Mouse (Mus musculus) hindbrain, embryonic 10.5 days (tissue): Measurements from ENCODE around the gene Prmt3. TPM values are rescaled to one million over a fixed set of nuclear protein-coding genes. Genes with fewer than 3 reads are reported as not detected.
A peak's percentile ranks its signal among the peaks of the same experiment; 100 is the strongest.

Source experiments
- DNase-seq: peaks from one replicate; pipeline ENCODE4 v3.0.0-alpha.2; 2017; ENCODE audit warnings: low spot score
- H3K27ac ChIP-seq: fragments of 300-500 bp; sonication (generic); 2 replicates; pipeline ENCODE4 v1.5.1; 2016; ENCODE audit warnings: mild to moderate bottlenecking, moderate library complexity
- H3K27me3 ChIP-seq: fragments of 300-500 bp; sonication (generic); 2 replicates; pipeline ENCODE4 v1.6.1; 2016; ENCODE audit warnings: mild to moderate bottlenecking; ENCODE audit not compliant: poor library complexity, insufficient read depth, severe bottlenecking
- H3K36me3 ChIP-seq: fragments of 300-500 bp; sonication (generic); 2 replicates; pipeline ENCODE4 v1.6.1; 2016; ENCODE audit warnings: mild to moderate bottlenecking, moderate library complexity
- H3K4me1 ChIP-seq: fragments of 300-500 bp; sonication (generic); replicated peaks from 2 replicates; pipeline ENCODE4 v1.6.1; 2016; ENCODE audit warnings: mild to moderate bottlenecking
- H3K4me3 ChIP-seq: fragments of 300-500 bp; sonication (generic); 2 replicates; pipeline ENCODE4 v1.5.1; 2016; ENCODE audit warnings: mild to moderate bottlenecking, moderate library complexity
- H3K9me3 ChIP-seq: fragments of 300-500 bp; sonication (generic); 2 replicates; pipeline ENCODE4 v1.6.1; 2016; ENCODE audit warnings: mild to moderate bottlenecking, moderate library complexity
- WGBS: fragments of 180-500 bp; shearing (Covaris S2); methylation state at CpG from one replicate; pipeline ENCODE4 v1.1.7; 2016; 5-methylcytosine and 5-hydroxymethylcytosine counted together
- polyA plus RNA-seq: library from polyadenylated mRNA; unstranded; fragments of >200 nt; fragmentation: Nextera tagmentation; extraction: Ambion mirVana; gene quantifications from 2 replicates; pipeline ENCODE4 v1.2.1, GENCODE M21; 2016

Gene Prmt3
- polyA plus RNA-seq, 1 experiment from 2014 or later = 49.7 TPM

DNA sequence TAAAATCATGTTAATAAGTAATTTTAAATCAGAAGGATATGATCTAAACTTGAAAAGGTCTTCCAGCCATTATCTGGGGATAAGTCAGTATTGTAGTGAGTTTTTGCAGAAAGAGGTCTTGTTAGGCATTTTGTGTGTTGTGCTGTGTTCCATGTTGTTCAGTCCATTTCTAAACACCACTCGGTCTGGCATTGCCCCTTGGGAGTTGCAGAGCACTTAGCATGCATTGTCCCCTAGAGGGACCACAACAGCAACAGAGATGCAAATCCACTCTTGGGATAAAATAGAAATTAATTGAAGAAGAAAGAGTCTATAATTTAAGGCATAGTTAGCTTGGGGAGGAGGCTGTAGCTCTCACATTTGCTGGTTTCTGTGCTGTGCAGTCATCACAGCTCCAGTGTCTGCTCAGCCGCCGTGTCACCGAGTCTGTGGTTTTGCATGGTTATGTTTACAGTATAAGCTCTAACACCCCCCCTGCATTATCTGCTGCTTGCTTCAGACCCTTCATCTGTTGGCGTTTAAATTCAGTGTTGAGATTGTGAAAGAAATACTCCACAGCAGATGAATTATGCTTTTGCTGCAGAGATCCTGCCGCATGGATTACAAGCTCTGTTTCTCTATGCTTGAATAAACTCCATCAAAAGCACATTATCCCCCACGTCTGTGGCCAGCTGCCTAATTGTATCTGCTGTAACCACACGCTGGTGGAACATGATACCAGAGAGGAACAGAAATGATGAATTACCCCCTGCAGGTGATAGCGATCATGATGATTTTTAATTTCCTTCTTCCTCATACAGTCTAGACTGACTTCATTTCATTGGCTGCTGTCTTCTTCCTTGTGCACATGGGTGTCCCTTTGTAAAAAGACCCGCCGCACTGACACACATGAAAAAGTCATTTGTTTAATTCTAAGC lies 64.5 kb downstream of the Prmt3 start:
- Histone ChIP-seq H3K9me3 (no peaks in the 10 kb centered on the region), H3K4me3 (no peak overlapping the region), H3K27me3 (no peaks in the 10 kb centered on the region), H3K4me1 (peaks cover 12% of the 10 kb centered on the region), H3K27ac (peak overlapping the region; percentile 70), H3K36me3 (peaks cover 13% of the 10 kb centered on the region; the same call in 1 of the 2 replicates)
- WGBS = 58% methylated on average over 11 of the region's 11 CpGs
- DNase-seq = peak; percentile 16

DNA sequence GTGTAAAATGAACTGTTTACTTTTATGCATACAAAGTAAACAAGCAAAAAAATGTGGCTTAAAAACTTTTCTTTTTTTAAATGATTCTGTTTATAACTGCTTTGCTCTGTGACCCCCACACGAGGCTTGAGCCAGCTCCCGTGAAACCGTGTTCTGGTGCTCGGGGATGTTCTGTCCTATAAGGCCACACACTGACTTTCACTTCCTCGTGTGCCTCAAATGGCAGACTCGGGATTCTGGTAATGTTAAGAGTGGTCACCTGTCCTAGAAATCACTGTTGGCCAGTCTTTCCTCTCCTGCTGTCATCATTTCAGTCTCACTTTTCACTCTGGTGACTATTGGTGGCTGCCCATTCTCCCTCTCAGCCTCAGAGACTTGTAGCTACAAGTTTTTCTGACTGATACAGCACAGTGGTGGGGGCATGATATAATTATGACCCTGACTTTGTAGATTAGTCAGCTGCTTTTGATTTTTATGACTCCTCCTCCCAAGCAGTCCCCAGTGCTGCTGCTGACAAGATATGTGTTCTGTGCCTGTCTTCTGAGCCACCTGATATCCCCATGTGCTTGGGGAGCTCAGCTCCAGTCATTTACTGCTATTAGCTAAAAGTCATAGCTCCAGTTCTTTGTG lies 65.3 kb downstream of the Prmt3 start:
- H3K27ac ChIP-seq = no peak overlapping the region
- H3K4me3 ChIP-seq = no peak overlapping the region
- peaks cover 7% of the 10 kb centered on the region; the same call in 1 of the 2 replicates for H3K36me3 ChIP-seq
- peaks cover 12% of the 10 kb centered on the region for H3K4me1 ChIP-seq
- H3K27me3 ChIP-seq = no peaks in the 10 kb centered on the region
- WGBS = 87% methylated on average over 6 of the region's 6 CpGs
- no peak for DNase-seq
- no peaks in the 10 kb centered on the region for H3K9me3 ChIP-seq

DNA sequence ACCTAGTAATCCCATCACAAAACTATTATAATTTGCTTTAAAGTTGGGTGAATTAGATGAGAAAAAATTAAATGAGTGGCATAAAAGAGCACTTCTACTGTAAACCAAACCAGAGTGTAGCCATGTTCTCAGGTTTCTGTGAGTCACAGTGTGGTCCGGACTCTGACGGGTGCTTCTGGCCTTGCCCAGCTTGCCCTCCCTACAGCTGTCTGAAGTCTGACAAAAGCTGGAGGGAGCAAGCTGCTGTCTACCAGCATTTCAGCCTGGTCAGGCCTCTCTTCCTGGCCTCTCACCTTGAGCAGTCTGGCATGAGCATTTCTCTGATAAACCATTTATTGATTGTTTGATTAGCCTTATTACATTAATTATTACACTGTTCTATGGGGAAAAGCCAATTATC lies 69.8 kb downstream of the Prmt3 start:
- H3K4me3 ChIP-seq = no peak overlapping the region
- no peak overlapping the region for H3K27ac ChIP-seq
- WGBS = 79% methylated on average over 2 of the region's 2 CpGs
- H3K4me1 ChIP-seq = peaks cover 4% of the 10 kb centered on the region
- no peak for DNase-seq
- H3K27me3 ChIP-seq = no peaks in the 10 kb centered on the region
- H3K36me3 ChIP-seq = peaks cover 20% of the 10 kb centered on the region
- H3K9me3 ChIP-seq = no peaks in the 10 kb centered on the region

DNA sequence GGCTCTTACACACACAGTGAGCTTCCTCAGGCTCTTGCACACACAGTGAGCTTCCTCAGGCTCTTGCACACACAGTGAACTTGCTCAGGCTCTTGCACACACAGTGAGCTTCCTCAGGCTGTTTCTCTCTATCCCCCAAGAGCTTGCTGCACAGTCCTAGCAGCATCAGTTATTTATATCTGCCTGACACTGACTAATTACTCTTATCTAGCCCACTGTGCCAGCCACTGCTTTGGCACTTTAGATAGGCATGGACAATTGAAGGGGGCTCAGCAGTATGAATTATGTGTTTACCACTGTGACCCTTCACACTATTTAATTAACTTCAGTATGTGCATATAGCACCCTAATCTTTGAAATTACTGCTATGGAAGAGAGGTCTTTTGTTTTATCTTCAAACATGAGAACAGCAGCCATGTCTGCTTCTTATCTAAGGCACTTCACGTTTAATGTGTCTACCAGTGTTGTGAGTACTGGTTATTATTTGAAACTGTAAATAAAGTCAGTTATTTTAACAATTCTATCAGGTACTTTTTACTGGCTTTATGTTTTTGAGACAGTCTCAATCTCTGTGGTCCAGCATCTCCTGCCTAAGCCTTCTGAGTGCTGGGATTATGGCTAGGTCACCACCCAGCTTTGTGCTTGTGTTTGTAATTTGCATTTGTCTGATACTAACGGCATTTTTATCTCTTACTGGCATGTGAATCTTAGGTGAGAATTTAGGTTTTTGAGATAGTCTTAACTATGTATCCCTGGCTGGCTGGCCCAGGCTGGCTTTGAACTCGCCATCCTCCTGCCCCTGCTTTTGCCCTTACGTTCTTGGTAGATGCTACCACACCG lies 75.4 kb downstream of the Prmt3 start:
- no peak for DNase-seq
- H3K9me3 ChIP-seq = no peaks in the 10 kb centered on the region
- no peaks in the 10 kb centered on the region for H3K27me3 ChIP-seq
- H3K36me3 ChIP-seq = peaks cover 42% of the 10 kb centered on the region
- no peaks in the 10 kb centered on the region for H3K4me1 ChIP-seq
- WGBS = 92% methylated on average over 5 of the region's 5 CpGs
- no peak overlapping the region for H3K27ac ChIP-seq
- no peak overlapping the region for H3K4me3 ChIP-seq

DNA sequence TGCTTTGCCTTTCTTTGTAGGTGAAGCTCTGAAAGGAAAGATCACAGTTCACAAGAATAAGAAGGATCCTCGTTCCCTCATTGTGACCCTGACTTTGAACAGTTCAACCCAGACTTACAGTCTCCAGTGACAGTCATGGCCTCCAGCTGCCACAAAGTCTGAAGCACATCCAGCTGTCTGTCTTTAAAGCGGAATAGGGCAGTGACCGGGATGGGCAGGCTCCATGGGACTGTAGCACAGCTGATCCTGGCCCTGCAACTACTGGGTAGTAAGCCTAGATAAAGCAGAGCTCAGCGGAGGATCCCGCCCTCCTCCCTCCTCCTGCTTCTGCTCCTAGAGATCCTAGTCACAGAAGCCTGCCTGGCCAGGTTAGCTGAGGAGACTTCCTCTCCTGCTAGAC lies 79.2 kb downstream of the Prmt3 start:
- H3K27ac ChIP-seq = no peak overlapping the region
- no peak overlapping the region for H3K4me3 ChIP-seq
- 85% methylated on average over 5 of the region's 5 CpGs for WGBS
- H3K27me3 ChIP-seq = no peaks in the 10 kb centered on the region
- H3K36me3 ChIP-seq = peaks cover 33% of the 10 kb centered on the region
- H3K9me3 ChIP-seq = no peaks in the 10 kb centered on the region
- H3K4me1 ChIP-seq = no peaks in the 10 kb centered on the region
- DNase-seq = no peak

DNA sequence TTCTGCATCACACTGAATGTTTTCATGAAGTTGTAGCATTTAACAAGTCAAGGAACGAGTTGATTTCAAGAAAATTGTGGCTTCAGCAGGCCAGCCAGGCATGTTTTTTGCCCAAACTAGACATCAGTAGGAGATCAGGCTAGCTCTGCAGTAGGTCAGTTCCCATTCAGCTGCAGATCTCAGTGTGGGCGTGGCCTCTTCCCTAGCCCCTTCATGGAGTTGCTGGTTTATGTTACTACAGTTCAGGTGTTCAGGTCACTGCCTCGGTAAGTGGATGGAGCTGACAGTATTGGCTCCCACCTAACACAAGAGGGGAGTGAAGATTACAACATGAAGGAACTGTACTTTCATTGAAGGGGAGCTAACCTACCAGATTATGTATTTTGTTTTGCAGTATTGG lies 80.1 kb downstream of the Prmt3 start:
- WGBS = 79% methylated on average over 3 of the region's 3 CpGs
- Histone ChIP-seq H3K9me3 (no peaks in the 10 kb centered on the region), H3K27ac (no peak overlapping the region), H3K4me1 (no peaks in the 10 kb centered on the region), H3K27me3 (no peaks in the 10 kb centered on the region), H3K36me3 (peaks cover 31% of the 10 kb centered on the region), H3K4me3 (no peak overlapping the region)
- no peak for DNase-seq

DNA sequence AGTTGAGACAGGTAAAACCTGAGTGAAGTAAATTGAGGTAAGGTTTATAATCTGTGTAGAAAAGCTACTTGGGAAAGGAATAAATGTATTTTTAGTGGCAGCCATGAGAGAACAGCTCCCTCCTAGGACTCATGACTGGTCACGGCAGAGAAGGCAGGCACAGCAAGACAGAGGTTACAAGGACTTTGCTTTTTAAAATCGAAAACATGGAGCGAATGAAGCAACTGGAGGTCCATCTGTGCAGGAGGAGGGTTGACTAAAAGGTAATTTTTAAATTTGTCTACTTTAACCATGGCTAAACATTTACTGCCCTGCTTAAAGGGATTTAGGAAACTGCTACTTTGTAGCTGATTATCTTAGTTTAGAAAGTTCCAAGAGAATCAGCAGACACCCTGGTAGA lies 81.7 kb downstream of the Prmt3 start:
- Histone ChIP-seq H3K27me3 (no peaks in the 10 kb centered on the region), H3K4me3 (no peak overlapping the region), H3K9me3 (no peaks in the 10 kb centered on the region), H3K27ac (no peak overlapping the region), H3K36me3 (peaks cover 30% of the 10 kb centered on the region), H3K4me1 (0 out of 2 replicates have a peak, but pooled peaks cover 2% of the 10 kb centered on the region)
- no peak for DNase-seq
- whole genome bisulfite sequencing = 93% methylated on average over 3 of the region's 3 CpGs

DNA sequence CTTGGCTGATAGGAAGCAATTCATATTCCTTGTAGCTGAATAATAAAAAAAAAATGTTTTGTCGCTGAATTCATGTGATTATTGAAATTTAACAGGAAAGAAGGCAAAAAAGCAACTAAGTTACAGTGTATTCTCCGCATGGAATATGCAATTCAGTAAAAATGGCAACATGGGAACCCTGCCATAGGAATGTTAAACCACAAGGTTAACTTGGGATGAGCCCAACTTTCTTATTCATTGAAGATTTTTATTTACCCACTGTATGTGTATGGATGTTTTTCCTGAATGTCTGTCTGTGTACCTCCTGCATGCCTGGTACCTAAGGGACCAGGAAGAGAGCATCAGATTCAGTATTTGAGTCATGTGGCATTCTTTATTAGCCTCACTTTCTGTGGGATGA lies 83.0 kb downstream of the Prmt3 start:
- peaks cover 30% of the 10 kb centered on the region for H3K36me3 ChIP-seq
- no peaks in the 10 kb centered on the region for H3K27me3 ChIP-seq
- 0 out of 2 replicates have a peak, but pooled peaks cover 2% of the 10 kb centered on the region for H3K4me1 ChIP-seq
- H3K4me3 ChIP-seq = no peak overlapping the region
- no peaks in the 10 kb centered on the region for H3K9me3 ChIP-seq
- no peak overlapping the region for H3K27ac ChIP-seq
- DNase-seq = no peak
- 93% methylated on average over 2 of the region's 2 CpGs for WGBS

DNA sequence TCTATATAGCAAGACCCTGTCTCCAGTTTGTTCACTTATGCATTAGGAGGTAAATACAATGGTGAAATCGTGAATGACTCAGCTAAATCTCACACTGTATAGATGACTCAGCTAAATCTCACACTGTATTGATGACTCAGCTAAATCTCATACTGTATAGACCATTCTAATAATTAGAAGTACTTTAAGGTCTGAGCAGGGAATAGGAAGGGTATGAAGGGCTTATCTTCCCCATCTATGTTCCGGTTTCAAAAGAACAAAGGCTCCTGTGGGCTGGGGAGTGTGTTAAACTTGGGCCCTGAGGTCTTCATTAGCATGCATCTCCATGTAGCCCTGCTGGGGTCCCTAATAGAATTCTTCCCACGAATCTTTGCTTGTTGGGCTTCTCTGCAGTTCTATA lies 85.6 kb downstream of the Prmt3 start:
- DNase-seq = no peak
- Histone ChIP-seq H3K4me1 (0 out of 2 replicates have a peak, but pooled peaks cover 2% of the 10 kb centered on the region), H3K27ac (no peak overlapping the region), H3K4me3 (no peak overlapping the region), H3K9me3 (no peaks in the 10 kb centered on the region), H3K36me3 (peaks cover 11% of the 10 kb centered on the region; the same call in 1 of the 2 replicates), H3K27me3 (no peaks in the 10 kb centered on the region)
- WGBS = 65% methylated on average over 3 of the region's 3 CpGs

DNA sequence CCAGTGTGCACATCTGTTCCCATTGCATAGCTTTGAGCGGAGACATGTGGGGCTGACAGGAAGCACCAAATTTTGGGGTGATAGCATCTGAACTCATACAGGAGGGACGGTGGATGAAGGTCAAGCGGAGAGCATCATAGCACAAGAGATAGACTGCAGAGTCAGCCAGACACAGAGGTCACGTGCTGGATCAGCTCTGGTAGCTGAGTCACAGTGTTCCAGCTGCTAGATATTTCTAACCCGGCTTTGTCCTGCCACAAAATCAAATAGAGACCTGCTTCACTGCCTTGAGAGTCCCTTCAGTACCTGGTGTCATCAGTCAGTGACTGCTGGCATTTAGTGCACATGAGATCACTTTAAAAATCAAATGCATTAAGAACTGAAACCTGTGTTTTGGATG lies 91.5 kb downstream of the Prmt3 start:
- WGBS = 82% methylated on average over 5 of the region's 5 CpGs
- no peak for DNase-seq
- Histone ChIP-seq H3K9me3 (no peaks in the 10 kb centered on the region), H3K27ac (no peak overlapping the region), H3K4me1 (no peaks in the 10 kb centered on the region), H3K4me3 (no peak overlapping the region), H3K36me3 (no peaks in the 10 kb centered on the region), H3K27me3 (no peaks in the 10 kb centered on the region)

DNA sequence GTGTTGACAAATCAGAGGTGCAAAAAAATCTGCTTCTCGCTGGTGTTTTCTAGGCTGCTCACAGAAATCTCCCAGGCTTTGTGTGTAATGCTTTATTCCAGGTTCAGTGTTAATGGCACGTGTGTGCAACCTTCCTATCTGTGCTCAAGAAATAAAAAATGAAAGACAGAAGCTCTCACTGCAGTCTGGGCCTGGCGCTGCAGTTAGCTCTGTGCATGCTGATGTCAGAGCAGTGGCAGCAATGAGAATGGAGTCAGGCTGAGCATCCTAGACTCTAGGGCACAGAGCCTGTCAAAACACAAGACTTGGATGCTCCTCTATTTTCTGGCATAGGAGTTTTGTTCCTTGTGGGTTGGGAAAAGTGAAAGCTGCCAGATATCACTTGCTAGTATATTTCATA lies 92.1 kb downstream of the Prmt3 start:
- Histone ChIP-seq H3K9me3 (no peaks in the 10 kb centered on the region), H3K27me3 (no peaks in the 10 kb centered on the region), H3K4me1 (no peaks in the 10 kb centered on the region), H3K4me3 (no peak overlapping the region), H3K36me3 (no peaks in the 10 kb centered on the region), H3K27ac (no peak overlapping the region)
- DNase-seq = no peak
- WGBS = 81% methylated on average over 3 of the region's 3 CpGs

DNA sequence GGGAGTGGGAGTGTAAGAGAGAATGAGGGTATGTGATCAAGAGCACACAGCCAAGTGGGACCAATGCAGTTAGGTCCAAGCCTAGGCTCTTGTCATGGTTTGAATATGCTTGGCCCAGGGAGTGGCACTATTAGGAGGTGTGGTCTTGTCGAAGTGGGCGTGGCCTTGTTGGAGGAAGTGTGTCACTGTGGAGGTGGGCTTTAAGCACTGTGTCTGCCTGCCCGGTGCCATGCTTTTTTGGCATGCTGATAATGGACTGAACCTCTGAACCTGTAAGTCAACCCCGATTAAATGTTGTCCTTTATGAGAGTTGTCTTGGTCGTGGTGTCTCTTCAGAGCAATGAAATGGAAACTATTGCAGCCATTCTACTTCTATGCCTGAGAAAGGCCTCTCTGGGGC lies 99.2 kb downstream of the Prmt3 start:
- no peak overlapping the region for H3K4me3 ChIP-seq
- H3K9me3 ChIP-seq = no peaks in the 10 kb centered on the region
- no peak overlapping the region for H3K27ac ChIP-seq
- H3K27me3 ChIP-seq = no peaks in the 10 kb centered on the region
- WGBS = 84% methylated on average over 5 of the region's 5 CpGs
- no peak for DNase-seq
- H3K4me1 ChIP-seq = no peaks in the 10 kb centered on the region
- no peaks in the 10 kb centered on the region for H3K36me3 ChIP-seq
